Mouse (Mus musculus): Measurements from ENCODE around the gene Sp7.
"Not testable (repeated sequence)": the region's sequence is repeated elsewhere in the genome, so short reads cannot be mapped to it uniquely, and the experiment has no call there.

Sp7 gene

GRCm38 (mm10) chr15:102336946-102337345, 30.0 kb downstream of the Sp7 start:
- DNase-seq: no peak

GRCm38 (mm10) chr15:102335925-102336324, 31.1 kb downstream of the Sp7 start:
- not testable (repeated sequence) for DNase-seq

GRCm38 (mm10) chr15:102335254-102335653, 31.7 kb downstream of the Sp7 start:
- no peak for DNase-seq

GRCm38 (mm10) chr15:102331610-102332015, 35.4 kb downstream of the Sp7 start, which contains the start of gene Myg1:
Myg1 (plus strand) TSS chr15:102331709.
- DNase-seq: peak; percentile 80

GRCm38 (mm10) chr15:102326892-102327291, 40.1 kb downstream of the Sp7 start:
- no peak for DNase-seq

GRCm38 (mm10) chr15:102326022-102326576, 40.9 kb downstream of the Sp7 start, which contains the start of gene Pfdn5:
Pfdn5 (plus strand) TSS chr15:102326116.
- peak; percentile 85 for DNase-seq

- peak; percentile 52 for DNase-seq
These were observed 42.1 kb downstream of the Sp7 start for GRCm38 (mm10) chr15:102324654-102325473.

GRCm38 (mm10) chr15:102316263-102316662, 50.7 kb downstream of the Sp7 start:
- peak; percentile 67 for DNase-seq

- DNase-seq: no peak
These were observed 51.7 kb downstream of the Sp7 start for GRCm38 (mm10) chr15:102315292-102315691.

- DNase-seq: no peak
These were observed 55.5 kb downstream of the Sp7 start for GRCm38 (mm10) chr15:102311489-102311888.

GRCm38 (mm10) chr15:102310074-102310845, 56.7 kb downstream of the Sp7 start:
- DNase-seq: no peak

- no peak for DNase-seq
These were observed 58.3 kb downstream of the Sp7 start for GRCm38 (mm10) chr15:102308717-102309116.

All from cerebellum, adult 9-10 months (tissue).